Mouse (Mus musculus): ENCODE data around the gene Ntm. TPM values are rescaled to one million over a fixed set of nuclear protein-coding genes. Genes with fewer than 3 reads are reported as not detected.

Gene Ntm
- polyA plus RNA-seq, 1 experiment = not detected

GRCm38 (mm10) chr9:29208142-29208541 lies 754.8 kb downstream of the Ntm start:
- no peak for TF ChIP-seq GATA1 (IDR thresholded peaks at IDR 0.05; ENCODE audit: low read length)

- no peak for TF ChIP-seq GATA1 (IDR thresholded peaks at IDR 0.05; ENCODE audit: low read length)
These were observed 757.3 kb downstream of the Ntm start for GRCm38 (mm10) chr9:29205680-29206079.

- TF ChIP-seq GATA1 (IDR thresholded peaks at IDR 0.05; ENCODE audit: low read length) = no peak
These were observed 760.7 kb downstream of the Ntm start for GRCm38 (mm10) chr9:29202196-29202595.

- TF ChIP-seq GATA1 (IDR thresholded peaks at IDR 0.05; ENCODE audit: low read length) = no peak
These were observed 761.5 kb downstream of the Ntm start for GRCm38 (mm10) chr9:29201163-29202053.

DNA sequence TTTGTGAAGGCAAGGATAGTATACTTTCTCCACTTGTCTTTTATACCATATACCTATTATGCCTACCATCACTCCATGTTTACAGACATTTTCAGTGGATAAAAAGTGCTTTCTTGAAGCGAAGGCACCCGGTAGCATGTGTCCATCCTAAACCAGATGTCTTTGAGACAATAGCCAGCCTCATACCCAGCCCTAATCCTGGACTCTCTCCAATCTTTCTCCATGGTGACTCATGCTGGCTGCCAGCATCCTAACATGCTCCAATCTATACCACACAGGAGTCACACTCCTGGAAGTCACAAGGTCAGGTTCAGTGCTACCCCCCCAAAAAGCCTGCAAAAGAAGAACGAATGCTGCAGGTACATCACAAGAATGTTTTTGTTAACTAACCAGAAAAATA lies 765.9 kb downstream of the Ntm start:
- TF ChIP-seq GATA1 (IDR thresholded peaks at IDR 0.05; ENCODE audit: low read length) = no peak

DNA sequence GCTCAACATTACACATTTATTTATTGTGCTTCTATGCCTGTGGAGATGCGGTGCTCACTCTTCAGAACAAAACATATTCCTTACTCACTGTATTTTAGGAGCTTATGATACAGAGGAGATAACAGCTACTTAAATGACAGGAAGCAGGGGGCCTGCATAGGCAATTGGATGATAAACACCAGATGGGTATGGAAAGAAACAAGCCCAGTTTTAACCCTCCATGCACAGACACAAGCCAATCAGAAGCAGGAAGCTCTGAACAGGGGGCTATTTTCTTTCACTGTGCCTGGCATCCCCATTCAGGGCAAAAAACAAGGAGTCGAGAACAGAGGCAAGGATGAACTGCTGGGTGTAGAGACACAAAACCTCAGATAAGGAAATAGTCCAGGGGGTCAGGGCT lies 768.7 kb downstream of the Ntm start:
- no peak for TF ChIP-seq GATA1 (IDR thresholded peaks at IDR 0.05; ENCODE audit: low read length)

DNA sequence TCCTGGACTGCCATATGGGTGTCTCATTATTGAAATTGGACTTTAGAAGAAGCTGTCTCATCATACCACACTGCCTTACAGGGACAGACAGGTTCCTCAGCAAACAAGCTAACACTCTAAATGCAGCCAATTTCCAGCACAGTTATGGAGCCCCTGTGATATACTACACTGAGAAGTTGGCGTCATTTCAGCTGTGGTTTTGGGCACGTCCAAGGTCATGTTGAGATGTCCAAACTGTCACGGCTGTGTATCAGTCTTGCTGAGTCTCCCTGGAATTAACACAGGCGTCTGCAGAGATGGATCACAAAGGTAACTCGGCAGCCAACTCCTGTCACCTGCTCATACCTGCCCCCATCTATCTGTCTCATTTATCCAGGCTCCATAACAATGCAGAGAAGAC lies 779.9 kb downstream of the Ntm start:
- TF ChIP-seq GATA1 (IDR thresholded peaks at IDR 0.05; ENCODE audit: low read length) = no peak

- no peak for TF ChIP-seq GATA1 (IDR thresholded peaks at IDR 0.05; ENCODE audit: low read length)
These were observed 781.3 kb downstream of the Ntm start for GRCm38 (mm10) chr9:29181661-29182060.

- no peak for TF ChIP-seq GATA1 (IDR thresholded peaks at IDR 0.05; ENCODE audit: low read length)
These were observed 797.2 kb downstream of the Ntm start for GRCm38 (mm10) chr9:29165731-29166130.

DNA sequence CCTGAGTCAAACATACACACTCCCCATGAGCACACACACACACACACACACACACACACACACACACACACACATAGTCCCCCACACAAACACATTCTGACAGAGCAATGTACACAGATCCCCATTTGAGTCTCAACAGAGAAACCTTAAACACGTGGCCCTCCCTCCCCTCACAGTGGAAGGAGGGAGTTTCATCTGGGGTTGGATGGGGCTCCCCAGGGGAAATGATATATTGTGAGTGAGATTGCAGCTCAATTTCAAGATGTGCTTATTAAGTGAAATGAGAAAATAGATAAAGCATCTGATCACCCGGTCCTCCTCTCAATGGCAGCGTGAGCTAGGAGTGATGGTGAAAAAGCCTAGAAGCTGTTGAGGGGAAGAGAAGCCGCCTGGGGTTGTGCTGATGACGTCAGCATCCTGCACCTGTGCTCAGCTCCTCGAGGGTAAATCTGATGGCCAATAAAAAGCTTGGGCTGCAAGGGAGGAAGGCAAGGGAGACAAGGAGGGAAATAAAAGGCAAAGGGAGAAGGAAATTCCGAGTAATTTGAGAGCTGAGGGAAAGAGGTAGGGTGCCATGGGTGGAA lies 801.8 kb downstream of the Ntm start:
- TF ChIP-seq GATA1 (IDR thresholded peaks at IDR 0.05; ENCODE audit: low read length) = no peak

DNA sequence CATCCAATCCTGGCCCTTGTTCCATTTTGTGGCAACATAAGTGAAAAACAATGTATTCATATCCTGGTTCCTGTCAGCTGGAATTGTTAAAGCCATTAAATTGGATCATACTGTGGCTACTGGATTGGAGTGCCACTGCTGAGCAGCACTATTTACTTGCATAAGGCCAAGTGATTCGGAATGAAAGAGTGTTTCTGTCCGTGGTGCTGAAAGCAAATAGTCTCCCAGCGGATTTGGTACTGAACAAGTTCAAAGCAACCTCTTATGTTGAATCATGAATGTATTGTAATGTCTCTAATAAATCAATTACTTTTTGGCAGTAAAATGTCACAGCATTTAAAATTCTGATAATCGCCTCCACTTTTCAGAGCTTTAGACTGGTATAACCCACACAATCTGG lies 817.0 kb downstream of the Ntm start:
- no peak for TF ChIP-seq GATA1 (IDR thresholded peaks at IDR 0.05; ENCODE audit: low read length)

GRCm38 (mm10) chr9:29136039-29136438 lies 826.9 kb downstream of the Ntm start:
- no peak for TF ChIP-seq GATA1 (IDR thresholded peaks at IDR 0.05; ENCODE audit: low read length)

GRCm38 (mm10) chr9:29130717-29131292 lies 832.1 kb downstream of the Ntm start:
- TF ChIP-seq GATA1 (IDR thresholded peaks at IDR 0.05; ENCODE audit: low read length) = no peak

GRCm38 (mm10) chr9:29130316-29130715 lies 832.6 kb downstream of the Ntm start:
- TF ChIP-seq GATA1 (IDR thresholded peaks at IDR 0.05; ENCODE audit: low read length) = no peak

GRCm38 (mm10) chr9:29128416-29128815 lies 834.5 kb downstream of the Ntm start:
- TF ChIP-seq GATA1 (IDR thresholded peaks at IDR 0.05; ENCODE audit: low read length) = no peak

DNA sequence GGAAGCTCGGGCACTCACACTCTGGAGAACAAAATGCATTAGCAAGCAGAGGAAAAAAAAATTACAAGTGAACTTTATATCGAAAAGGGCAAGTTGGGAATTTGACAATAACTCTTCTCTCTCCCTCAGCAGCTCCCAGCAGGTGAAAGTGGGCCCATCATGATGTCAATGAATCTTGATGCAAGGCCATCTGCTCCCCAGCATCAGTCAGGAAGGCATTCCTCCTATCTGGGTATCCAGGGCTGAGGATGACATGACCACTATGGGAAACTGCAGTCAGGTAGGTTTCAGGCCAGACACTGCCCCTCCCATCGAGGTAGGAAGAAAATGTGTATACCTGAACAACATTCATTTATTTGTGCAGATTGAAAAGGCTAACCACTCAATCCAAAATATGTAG lies 838.5 kb downstream of the Ntm start:
- no peak for TF ChIP-seq GATA1 (IDR thresholded peaks at IDR 0.05; ENCODE audit: low read length)

- no peak for TF ChIP-seq GATA1 (IDR thresholded peaks at IDR 0.05; ENCODE audit: low read length)
These were observed 839.1 kb downstream of the Ntm start for GRCm38 (mm10) chr9:29123828-29124227.
